Mouse (Mus musculus): ENCODE data around the gene Zfp629.
A peak's percentile ranks its signal among the peaks of the same experiment; 100 is the strongest.

Zfp629 gene

DNA sequence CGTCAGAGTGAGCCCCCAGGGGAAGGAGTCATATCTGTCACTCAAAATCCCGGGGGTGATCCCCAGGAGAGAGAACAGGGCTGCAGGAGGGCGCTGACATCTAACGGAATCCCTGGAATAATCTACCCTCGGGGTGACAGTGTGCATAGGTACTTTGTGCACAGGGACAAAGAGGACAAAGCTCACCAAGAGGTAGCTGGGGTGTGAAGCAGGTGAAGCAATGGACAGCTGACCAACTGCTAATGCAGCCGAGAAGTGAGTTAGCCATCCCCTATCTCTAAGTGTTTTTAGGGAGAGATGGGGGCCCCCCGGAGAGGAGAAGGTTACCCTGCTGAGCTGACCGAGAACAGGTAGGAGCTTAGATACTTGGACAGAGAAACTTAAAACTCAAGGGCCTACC is 1.5 kb downstream of the Zfp629 start:
- DNase-seq: no peak

- DNase-seq: no peak
These were observed 2.1 kb downstream of the Zfp629 start for GRCm38 (mm10) chr7:127613501-127613900.

DNA sequence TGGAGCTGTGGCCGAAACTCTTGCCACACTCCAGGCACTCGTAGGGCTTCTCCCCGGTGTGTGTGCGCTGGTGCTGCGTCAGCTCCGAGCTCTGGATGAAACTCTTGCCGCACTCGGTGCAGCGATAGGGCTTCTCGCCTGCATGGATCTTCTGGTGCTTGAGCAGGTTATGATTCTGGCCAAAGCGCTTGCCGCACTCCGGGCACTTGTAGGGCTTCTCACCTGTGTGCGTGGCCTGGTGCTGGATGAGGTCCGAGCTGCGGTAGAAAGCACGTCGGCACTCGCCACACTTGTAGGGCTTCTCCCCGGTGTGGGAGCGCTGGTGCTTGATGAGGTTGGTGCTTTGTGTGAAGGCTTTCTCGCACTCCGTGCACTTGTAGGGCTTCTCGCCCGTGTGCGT is 4.0 kb downstream of the Zfp629 start:
- DNase-seq: no peak

GRCm38 (mm10) chr7:127611011-127611410 is 4.6 kb downstream of the Zfp629 start:
- no peak for DNase-seq

DNA sequence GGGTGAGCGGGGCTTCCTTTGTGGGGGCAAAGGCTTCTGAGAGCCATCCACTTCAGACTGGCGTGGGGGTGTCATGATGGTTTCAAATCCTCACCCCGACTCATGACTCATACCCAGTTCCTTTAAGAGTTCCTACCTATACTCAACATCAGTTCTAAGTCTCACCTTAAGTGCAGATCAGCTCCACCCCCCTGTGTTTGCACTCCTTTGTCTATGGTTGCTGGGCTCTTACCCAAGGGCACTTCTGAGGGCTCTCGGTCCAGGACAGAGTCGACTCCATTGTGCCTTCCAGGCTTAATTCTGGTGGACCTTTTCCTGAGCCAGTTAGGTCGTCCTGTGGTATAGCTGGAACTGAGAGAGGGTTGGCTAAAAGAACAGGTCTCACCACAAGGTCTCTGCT is 8.4 kb downstream of the Zfp629 start:
- peak; percentile 86 for DNase-seq

DNA sequence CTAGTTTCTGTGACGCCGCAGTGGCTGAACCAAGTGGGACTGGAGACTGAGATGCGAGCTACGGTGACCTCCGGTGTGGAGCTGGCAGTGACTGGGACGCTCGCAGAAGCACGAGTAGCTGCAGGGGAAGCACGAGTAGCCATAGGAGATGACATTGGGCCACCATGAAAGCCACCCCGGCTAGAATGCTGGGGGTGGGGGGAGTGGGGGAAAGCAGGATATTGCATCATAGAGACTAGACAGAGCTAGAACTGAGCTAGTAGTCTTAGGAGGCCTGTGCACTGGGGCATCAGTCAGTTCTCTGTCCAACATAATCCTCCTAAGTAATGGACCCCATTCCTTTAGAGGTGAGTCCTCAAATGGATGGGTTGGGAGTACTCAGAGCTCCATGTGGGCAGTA is 11.3 kb downstream of the Zfp629 start:
- no peak for DNase-seq

GRCm38 (mm10) chr7:127602903-127603302 is 12.7 kb downstream of the Zfp629 start:
- no peak for DNase-seq

DNA sequence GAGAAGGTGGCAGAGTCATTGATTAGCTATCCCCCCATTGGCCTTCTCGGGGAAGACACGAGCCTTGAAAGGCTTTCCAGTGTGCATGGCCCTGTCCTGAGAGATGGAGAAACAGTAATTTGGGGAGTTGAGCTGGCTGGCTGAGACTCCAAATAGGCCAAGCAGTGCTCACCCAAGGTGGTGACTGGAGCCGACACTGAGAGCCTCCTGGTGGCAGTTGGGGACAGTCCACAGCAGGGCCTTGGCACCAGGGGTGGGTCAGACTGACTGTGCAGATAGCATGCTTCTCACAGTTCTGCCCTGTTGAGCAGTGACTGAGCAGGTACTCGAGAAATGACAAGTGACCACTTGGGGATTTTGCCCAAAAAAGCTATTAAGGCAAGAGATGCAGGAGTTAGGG is 13.9 kb downstream of the Zfp629 start:
- DNase-seq: no peak

- no peak for DNase-seq
These were observed 15.0 kb downstream of the Zfp629 start for GRCm38 (mm10) chr7:127600612-127601011.

- no peak for DNase-seq
These were observed 18.9 kb downstream of the Zfp629 start for GRCm38 (mm10) chr7:127596747-127597146.

DNA sequence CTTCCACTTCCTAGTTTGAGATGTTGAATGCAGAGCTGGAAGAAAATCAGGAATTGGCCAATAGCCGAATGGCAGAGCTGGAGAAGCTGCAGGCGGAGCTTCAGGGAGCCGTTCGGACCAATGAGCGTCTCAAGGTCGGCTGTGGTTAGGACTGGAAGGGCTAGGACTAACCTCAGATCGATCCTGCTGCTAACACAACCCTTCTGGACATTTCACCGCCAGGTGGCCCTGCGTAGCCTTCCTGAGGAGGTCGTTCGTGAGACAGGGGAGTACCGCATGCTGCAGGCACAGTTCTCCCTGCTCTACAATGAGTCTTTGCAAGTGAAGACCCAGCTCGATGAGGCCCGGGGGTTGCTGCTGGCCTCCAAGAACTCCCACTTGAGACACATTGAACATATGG is 23.0 kb downstream of the Zfp629 start:
- no peak for DNase-seq

DNA sequence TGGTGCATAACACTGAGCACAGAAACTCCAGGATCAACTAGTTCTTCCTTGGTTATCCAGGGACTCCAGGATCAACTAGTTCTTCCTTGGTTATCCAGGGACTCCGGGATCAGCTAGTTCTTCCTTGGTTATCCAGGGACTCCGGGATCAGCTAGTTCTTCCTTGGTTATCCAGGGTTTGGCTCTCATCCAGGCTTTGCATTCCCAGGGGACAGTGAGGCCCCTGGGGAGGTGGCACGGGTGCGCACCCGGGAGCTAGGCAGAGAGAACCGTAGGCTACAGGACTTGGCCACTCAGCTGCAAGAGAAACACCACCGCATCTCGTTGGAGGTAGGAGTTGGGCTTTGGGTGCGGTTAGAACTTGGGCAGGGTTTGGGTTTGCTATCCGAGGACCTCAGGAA is 24.5 kb downstream of the Zfp629 start:
- DNase-seq: no peak

- no peak for DNase-seq
These were observed 26.0 kb downstream of the Zfp629 start for GRCm38 (mm10) chr7:127589637-127590036.

GRCm38 (mm10) chr7:127588901-127589300 is 26.7 kb downstream of the Zfp629 start:
- no peak for DNase-seq

GRCm38 (mm10) chr7:127588011-127588871 is 27.4 kb downstream of the Zfp629 start, which contains the start of the genes Ccdc189 and Rnf40:
Gene Ccdc189 (minus strand): TSS chr7:127588595.
Gene Rnf40 (plus strand): TSS chr7:127588767.
- peak; percentile 99 for DNase-seq

DNA sequence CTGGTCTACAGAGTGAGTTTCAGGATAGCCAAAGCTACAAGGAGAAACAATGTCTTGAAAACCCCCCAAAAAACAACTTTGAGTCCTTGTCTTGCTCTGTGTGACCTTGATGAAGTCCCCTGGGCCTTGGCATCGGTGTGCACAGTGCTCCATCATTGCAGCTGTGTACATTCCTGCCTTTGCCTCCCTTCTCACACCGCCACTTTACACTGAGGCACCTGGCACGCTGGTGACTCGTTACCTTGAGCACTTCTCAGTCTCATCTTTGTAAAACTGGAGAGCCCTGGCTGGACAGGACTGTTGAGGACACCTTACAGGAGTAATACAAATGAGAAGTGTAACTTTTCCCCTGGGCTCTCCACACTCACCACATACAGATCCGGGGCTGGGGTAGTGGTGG is 28.4 kb downstream of the Zfp629 start:
- DNase-seq: no peak

DNA sequence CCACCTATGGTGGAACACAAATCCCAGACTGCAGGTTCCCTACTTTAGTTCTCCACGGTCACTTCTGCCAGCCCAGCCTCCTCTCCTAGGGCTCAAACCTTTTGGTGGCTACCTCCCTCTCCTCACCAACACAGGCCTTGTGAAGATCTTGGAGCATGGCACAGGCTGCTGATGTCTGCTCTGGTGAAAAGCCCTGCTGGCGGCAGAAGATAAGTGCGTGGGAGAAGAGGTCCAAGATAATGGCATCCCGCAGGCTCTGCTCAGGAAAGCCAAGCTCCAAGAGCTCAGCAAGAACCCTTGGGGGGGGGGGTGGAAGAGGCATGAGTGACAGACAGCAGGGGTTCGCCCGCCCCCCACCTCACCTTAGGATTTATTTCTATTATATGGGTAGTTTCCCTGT is 29.4 kb downstream of the Zfp629 start:
- DNase-seq: no peak

DNA sequence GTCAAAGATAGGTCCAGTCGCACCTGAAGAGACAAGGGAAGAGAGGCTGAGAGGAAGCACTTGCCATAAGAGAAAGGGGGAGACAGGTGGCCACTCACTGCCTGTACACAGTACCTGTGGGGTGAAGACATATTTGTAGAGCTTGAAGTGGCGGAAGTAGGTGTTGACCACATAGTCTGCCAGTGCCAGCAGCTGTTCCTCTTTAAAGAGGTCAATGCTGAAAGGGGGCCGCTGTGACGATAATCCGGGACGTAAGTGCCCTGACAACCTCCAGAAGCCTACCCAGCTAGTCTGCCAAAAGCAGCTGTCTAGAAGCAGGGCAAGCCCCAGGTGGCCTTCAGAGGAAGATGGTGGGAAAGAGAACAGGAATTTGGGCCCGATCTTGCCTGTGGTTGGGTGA is 30.6 kb downstream of the Zfp629 start:
- DNase-seq: peak; percentile 62

DNA sequence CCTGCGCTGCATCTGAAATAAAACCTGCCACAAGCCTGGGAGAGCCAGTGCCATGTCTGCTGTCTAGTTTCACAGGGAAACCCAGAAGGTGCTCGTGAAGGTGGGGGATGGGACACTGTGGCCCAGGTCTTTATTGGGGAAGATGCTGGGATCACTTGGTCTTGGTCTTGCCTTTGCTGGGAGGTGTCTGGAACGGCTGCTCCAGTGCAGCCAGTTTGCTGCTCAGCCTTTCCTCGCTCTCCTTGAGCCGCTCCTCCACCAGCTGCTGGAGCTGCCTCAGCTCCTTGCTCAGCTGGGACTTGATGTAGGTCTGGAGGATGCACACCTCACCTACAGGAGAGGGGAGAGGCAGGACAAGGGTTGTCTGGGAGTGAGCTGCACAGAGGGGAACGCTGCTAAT is 32.3 kb downstream of the Zfp629 start:
- no peak for DNase-seq

DNA sequence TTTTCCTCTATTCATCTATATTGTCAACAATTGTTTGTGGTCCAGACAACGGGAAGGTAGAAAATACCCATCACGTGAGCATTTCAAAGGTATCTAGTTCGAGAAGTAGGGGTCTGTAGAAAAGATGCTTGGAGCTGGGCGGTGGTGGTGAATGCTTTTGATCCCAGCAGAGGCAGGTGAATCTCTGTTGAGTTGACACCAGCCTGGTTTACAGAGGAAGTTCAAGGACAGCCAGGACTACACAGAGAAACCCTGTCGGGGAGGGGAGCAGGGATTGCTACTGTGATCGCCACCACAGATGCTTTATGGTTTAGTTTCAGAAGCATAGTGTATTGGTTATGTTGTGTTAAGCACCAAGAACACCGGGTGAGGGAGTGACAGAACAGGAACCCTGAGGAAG is 41.5 kb downstream of the Zfp629 start:
- DNase-seq: no peak

DNA sequence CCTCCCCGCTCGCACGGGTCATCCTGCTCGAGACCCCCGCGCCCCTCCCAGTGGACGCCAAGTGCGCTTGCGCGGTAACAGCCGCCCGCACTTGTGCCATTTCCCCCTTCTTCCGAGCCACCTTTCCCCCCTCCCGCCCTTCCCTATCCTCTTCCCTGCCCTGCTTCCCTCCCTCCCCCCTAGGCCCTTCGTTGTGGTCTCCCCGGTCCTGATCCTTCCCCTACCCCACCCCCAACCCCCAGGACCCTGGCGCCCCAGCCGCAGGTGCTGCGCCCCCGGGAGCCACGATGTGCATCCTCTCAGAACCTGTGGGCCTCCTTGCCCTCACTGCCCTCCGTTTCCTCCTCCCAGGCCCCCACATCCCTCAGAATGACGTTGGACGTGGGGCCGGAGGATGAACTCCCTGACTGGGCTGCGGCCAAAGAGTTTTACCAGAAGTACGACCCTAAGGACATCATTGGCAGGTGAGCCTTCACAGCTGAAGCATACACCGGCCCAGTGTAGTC is 42.0 kb downstream of the Zfp629 start:
- no peak for DNase-seq

GRCm38 (mm10) chr7:127572895-127573471 is 42.6 kb downstream of the Zfp629 start, which contains the start of gene Phkg2:
Gene Phkg2 (plus strand): TSS chr7:127573340.
- DNase-seq: peak; percentile 98

DNA sequence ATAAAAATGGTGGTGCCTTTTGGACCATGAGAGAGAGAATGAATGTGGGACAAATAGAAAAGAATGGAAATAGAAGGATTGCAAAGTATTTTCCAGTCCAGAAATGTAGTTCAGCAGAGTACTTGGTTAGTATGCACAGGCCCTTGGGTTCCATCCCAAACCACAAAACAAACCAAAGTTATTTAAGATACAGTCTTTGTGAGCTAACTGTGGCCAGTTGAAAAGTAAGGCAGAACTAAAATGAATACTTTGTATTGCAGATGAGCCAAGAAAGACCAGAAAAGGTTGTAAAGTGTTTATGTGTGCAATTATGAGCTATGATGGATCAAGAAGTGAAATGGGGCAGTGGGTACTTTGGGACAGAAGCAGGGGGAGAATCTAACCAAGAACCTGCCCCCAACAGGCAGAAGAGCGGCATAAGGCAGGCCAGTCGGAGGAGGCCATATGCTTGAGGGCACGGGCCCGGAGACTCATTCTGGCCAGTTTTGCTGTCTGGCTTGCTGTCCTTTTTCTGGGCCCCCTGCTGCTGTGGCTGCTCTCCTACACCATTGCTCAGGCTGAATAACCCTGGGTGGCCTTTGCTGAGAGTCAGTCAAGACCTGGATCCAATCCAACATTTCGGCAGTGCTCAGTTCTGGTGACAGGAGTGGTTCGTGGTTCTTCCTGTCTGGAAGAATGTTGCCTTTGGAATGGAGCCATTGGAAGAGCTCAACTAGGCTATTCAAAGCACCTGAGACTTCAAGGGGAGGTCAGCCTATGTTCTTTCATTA is 51.0 kb downstream of the Zfp629 start:
- DNase-seq: peak; percentile 70
